Mouse (Mus musculus) activated CD4-positive, CD25-positive, alpha-beta regulatory T cell, adult 4 months (primary cell): Measurements from ENCODE around the gene Mmp14. TPM values are rescaled to one million over a fixed set of nuclear protein-coding genes. Genes with fewer than 3 reads are reported as not detected.

ENCODE experiments used
- ATAC-seq: one replicate; pipeline ENCODE4 v1.8.0; 2017
- polyA plus RNA-seq, 2 experiments: library from polyadenylated mRNA; unstranded; fragments of 100-300 nt; shearing (Covaris generic); gene quantifications; one replicate each; pipeline ENCODE4 v1.2.1; 2017

The Mmp14 gene
- polyA plus RNA-seq, 2 experiments from 2014 or later, result 0.24 to 0.25 TPM

GRCm38 (mm10) chr14:54435194-54435918, 3.9 kb downstream of the Mmp14 start:
- no peak for ATAC-seq

GRCm38 (mm10) chr14:54439155-54439554, 7.7 kb downstream of the Mmp14 start:
- no peak for ATAC-seq

- no peak for ATAC-seq
Measured at GRCm38 (mm10) chr14:54439610-54440009, 8.2 kb downstream of the Mmp14 start.

GRCm38 (mm10) chr14:54440538-54440937, 9.1 kb downstream of the Mmp14 start:
- ATAC-seq, result no peak

GRCm38 (mm10) chr14:54441365-54441764, 10.0 kb downstream of the Mmp14 start:
- no peak for ATAC-seq

- ATAC-seq, result no peak
Measured at GRCm38 (mm10) chr14:54442548-54442947, 11.1 kb downstream of the Mmp14 start.

- ATAC-seq, result no peak
Measured at GRCm38 (mm10) chr14:54443196-54443595, 11.8 kb downstream of the Mmp14 start.

- ATAC-seq, result no peak
Measured at GRCm38 (mm10) chr14:54443712-54444618, 12.6 kb downstream of the Mmp14 start.

GRCm38 (mm10) chr14:54445476-54445875, 14.1 kb downstream of the Mmp14 start:
- no peak for ATAC-seq

- ATAC-seq, result no peak
Measured at GRCm38 (mm10) chr14:54453566-54453965, 22.2 kb downstream of the Mmp14 start.

- ATAC-seq, result no peak
Measured at GRCm38 (mm10) chr14:54454669-54455528, 23.5 kb downstream of the Mmp14 start.

GRCm38 (mm10) chr14:54457907-54458569, 26.6 kb downstream of the Mmp14 start:
- no peak for ATAC-seq

GRCm38 (mm10) chr14:54462146-54462545, 30.7 kb downstream of the Mmp14 start:
- ATAC-seq, result no peak

- peak; percentile 52 for ATAC-seq
Measured at GRCm38 (mm10) chr14:54463108-54463958, 31.9 kb downstream of the Mmp14 start.

- ATAC-seq, result peak; percentile 67
Measured at GRCm38 (mm10) chr14:54463959-54464292, 32.5 kb downstream of the Mmp14 start, which contains the start of gene Lrp10. Gene Lrp10, plus strand, starts transcription at chr14:54464137.

- peak; percentile 55 for ATAC-seq
Measured at GRCm38 (mm10) chr14:54464293-54465005, 33.0 kb downstream of the Mmp14 start.

GRCm38 (mm10) chr14:54471467-54471866, 40.1 kb downstream of the Mmp14 start:
- ATAC-seq, result no peak

GRCm38 (mm10) chr14:54472671-54473070, 41.3 kb downstream of the Mmp14 start:
- ATAC-seq, result no peak

- no peak for ATAC-seq
Measured at GRCm38 (mm10) chr14:54474744-54475143, 43.3 kb downstream of the Mmp14 start.
